Mouse (Mus musculus) ES-Bruce4 (cell line): ENCODE data around the gene Izumo4. TPM values are rescaled to one million over a fixed set of nuclear protein-coding genes. Genes with fewer than 3 reads are reported as not detected.

Source experiments
- H3K27ac ChIP-seq: 2 replicates; pipeline ENCODE4 v1.5.1; 2012; ENCODE audit warnings: low read length, inconsistent platforms; ENCODE audit not compliant: insufficient read depth
- H3K27me3 ChIP-seq: 2 replicates; pipeline ENCODE4 v1.6.1; 2012; ENCODE audit warnings: mild to moderate bottlenecking, low read length, inconsistent platforms; ENCODE audit not compliant: control insufficient read depth, poor library complexity, insufficient read depth, severe bottlenecking
- H3K36me3 ChIP-seq: 2 replicates; pipeline ENCODE4 v1.6.1; 2012; ENCODE audit warnings: inconsistent platforms, mild to moderate bottlenecking, low read length, moderate library complexity; ENCODE audit not compliant: control insufficient read depth, poor library complexity, insufficient read depth, severe bottlenecking
- H3K4me1 ChIP-seq: one replicate; pipeline ENCODE4 v1.8.1; 2011; ENCODE audit warnings: low read length; ENCODE audit not compliant: control insufficient read depth, insufficient read depth
- H3K4me3 ChIP-seq: 2 replicates; pipeline ENCODE4 v1.5.1; 2011; ENCODE audit warnings: low read depth, mild to moderate bottlenecking, low read length
- H3K9ac ChIP-seq: 2 replicates; pipeline ENCODE4 v1.6.1; 2012; ENCODE audit warnings: low read depth, mild to moderate bottlenecking, inconsistent platforms; ENCODE audit not compliant: poor library complexity, severe bottlenecking
- H3K9me3 ChIP-seq: replicated peaks from 2 replicates; pipeline ENCODE4 v1.6.1; 2012; ENCODE audit warnings: mild to moderate bottlenecking, low read length, inconsistent platforms; ENCODE audit not compliant: control insufficient read depth, poor library complexity, insufficient read depth, severe bottlenecking
- CTCF ChIP-seq: IDR thresholded peaks from one replicate; pipeline ENCODE4 v1.8.1; 2011; ENCODE audit warnings: low read depth, low read length
- EP300 ChIP-seq: IDR thresholded peaks from 2 replicates; pipeline ENCODE4 v1.6.1; 2011; ENCODE audit warnings: low read depth, low read length; ENCODE audit not compliant: insufficient read depth
- POLR2A ChIP-seq: IDR thresholded peaks from one replicate; pipeline ENCODE4 v1.8.1; 2011; ENCODE audit warnings: low read length; ENCODE audit not compliant: insufficient read depth
- polyA plus RNA-seq: library from polyadenylated mRNA; stranded (reverse); fragments of >200 nt; gene quantifications from 2 replicates; pipeline ENCODE4 v1.2.4, GENCODE M21; 2011; ENCODE audit warnings: low read depth; ENCODE audit not compliant: missing spikeins, insufficient read depth, insufficient read length

Gene Izumo4
- polyA plus RNA-seq, 1 experiment, result 7.2 TPM

GRCm38 (mm10) chr10:80656863-80657623 lies 44.9 kb upstream of the Izumo4 start, which contains the start of gene Btbd2:
Gene Btbd2 (minus strand): TSS chr10:80657071.
- Histone ChIP-seq H3K4me3 (peak within 1 kb of the TSS; percentile 93), H3K9me3 (no peaks in the 10 kb centered on the region), H3K4me1 (peaks cover 9% of the 10 kb centered on the region), H3K27ac (peak within 1 kb of the TSS; percentile 92), H3K27me3 (no peaks in the 10 kb centered on the region), H3K36me3 (no peaks in the 10 kb centered on the region), H3K9ac (peak within 1 kb of the TSS; percentile 81)
- no peak for TF ChIP-seq CTCF
- no peak for TF ChIP-seq POLR2A
- TF ChIP-seq EP300, result no peak

DNA sequence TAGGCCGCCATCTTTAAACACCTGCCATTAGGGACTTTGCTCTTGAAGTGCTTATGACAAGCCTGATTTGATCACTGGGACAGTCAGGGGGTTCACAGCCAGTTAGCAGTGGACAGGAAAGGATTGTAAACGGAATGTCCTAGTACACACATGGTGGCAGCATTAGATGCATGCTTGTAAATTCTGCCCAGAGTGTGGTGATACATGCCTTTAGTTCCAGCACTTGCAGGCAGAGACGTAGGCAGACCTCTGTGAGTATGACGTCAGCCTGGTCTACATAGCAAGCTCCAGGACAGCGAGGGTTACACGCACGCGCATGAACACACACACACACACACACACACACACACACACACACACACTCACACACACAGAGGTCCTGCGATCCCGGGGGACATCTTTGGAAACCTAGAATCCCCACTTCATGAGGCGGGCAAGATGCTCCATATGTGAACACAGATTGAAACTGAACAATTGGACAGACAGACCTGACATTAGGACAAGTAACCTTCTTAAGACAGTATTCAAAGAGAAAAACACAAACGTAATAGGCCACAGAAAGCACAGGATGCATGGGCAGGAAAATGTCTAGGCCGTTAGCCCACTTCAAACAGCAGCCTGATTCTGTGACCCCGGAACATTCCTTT lies 43.7 kb upstream of the Izumo4 start:
- Histone ChIP-seq H3K27me3 (no peaks in the 10 kb centered on the region), H3K4me3 (no peak overlapping the region), H3K27ac (peak overlapping the region; percentile 70), H3K4me1 (peaks cover 11% of the 10 kb centered on the region), H3K36me3 (no peaks in the 10 kb centered on the region), H3K9ac (0 out of 2 replicates have a peak overlapping the region, but pooled peaks have one; percentile 21), H3K9me3 (no peaks in the 10 kb centered on the region)
- TF ChIP-seq CTCF (no peak), EP300 (no peak), POLR2A (no peak)

DNA sequence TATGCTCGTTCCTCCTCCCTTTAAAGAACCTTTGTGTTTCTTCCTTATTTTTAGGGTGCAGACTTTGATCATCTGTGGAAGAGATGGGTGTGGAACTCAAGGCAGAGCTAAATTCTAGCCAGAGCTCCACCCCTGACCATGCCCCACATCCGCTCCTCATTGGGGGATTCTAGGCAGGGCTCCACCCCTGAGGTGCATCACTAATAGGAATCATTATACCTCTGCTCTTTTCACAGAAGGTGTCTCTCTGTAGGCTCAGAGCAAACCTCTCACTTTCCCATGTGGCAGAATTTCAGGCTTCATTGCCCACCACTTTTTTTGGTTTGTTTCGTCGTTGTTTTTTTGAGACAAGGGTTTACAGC lies 43.2 kb upstream of the Izumo4 start:
- Histone ChIP-seq H3K4me1 (peaks cover 13% of the 10 kb centered on the region), H3K36me3 (no peaks in the 10 kb centered on the region), H3K9ac (peak overlapping the region; percentile 8)

DNA sequence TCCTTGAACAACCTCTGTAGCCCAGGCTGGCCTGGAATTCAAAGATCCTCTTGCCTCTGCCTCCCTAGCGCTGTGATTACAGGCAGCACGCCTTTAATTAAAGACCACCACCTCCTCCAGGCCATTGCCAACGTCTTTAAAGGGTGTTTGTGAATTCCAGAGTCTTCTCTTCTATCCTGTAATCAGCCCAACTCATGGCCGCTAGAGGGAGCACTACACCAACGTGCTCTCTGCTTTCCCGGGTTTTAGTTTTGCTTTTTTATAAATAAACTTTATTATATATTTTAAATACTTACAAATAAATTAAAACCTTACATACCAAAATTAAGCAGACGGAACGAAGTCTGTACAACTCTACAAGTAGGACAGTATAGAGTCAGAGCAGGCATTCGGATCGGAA lies 42.8 kb upstream of the Izumo4 start:
- Histone ChIP-seq H3K27ac (peak overlapping the region; percentile 70), H3K9me3 (no peaks in the 10 kb centered on the region), H3K4me1 (peaks cover 16% of the 10 kb centered on the region), H3K4me3 (no peak overlapping the region; the same call in 1 of the 2 replicates), H3K9ac (peak overlapping the region; percentile 8), H3K27me3 (no peaks in the 10 kb centered on the region), H3K36me3 (no peaks in the 10 kb centered on the region)
- TF ChIP-seq CTCF (peak; percentile 63), EP300 (no peak)

More for the DNA sequence above, 43.2 kb upstream of the Izumo4 start:
- no peaks in the 10 kb centered on the region for H3K9me3 ChIP-seq
- peak overlapping the region; percentile 70 for H3K27ac ChIP-seq
- TF ChIP-seq EP300 (no peak), POLR2A (no peak), CTCF (no peak)
- no peak overlapping the region; the same call in 1 of the 2 replicates for H3K4me3 ChIP-seq
- no peaks in the 10 kb centered on the region for H3K27me3 ChIP-seq

GRCm38 (mm10) chr10:80661149-80661548 lies 40.8 kb upstream of the Izumo4 start:
- no peak overlapping the region for H3K9ac ChIP-seq
- H3K27me3 ChIP-seq, result no peaks in the 10 kb centered on the region
- H3K27ac ChIP-seq, result no peak overlapping the region
- peaks cover 12% of the 10 kb centered on the region for H3K4me1 ChIP-seq
- H3K9me3 ChIP-seq, result no peaks in the 10 kb centered on the region
- TF ChIP-seq POLR2A (no peak), CTCF (peak; percentile 81), EP300 (no peak)
- H3K36me3 ChIP-seq, result no peaks in the 10 kb centered on the region
- no peak overlapping the region for H3K4me3 ChIP-seq
